Mouse (Mus musculus) large intestine, adult 2 months (tissue): ENCODE measurements around the gene Gramd1b. TPM values are rescaled to one million over a fixed set of nuclear protein-coding genes. Genes with fewer than 3 reads are reported as not detected.

Experiments
- DNase-seq: peaks from one replicate; pipeline ENCODE4 v3.0.0-alpha.2; 2012; ENCODE audit warnings: low read depth, low spot score
- WGBS: fragments of 180-500 bp; shearing (Covaris S2); methylation state at CpG from one replicate; pipeline ENCODE4 v1.1.7; 2018; 5-methylcytosine and 5-hydroxymethylcytosine counted together
- polyA plus RNA-seq: library from polyadenylated mRNA; depleted of rRNA; stranded (reverse); fragments of >200 nt; gene quantifications from 2 replicates; pipeline ENCODE4 v1.2.3, GENCODE M21; 2012; rRNA removed

Gene Gramd1b
- polyA plus RNA-seq, 1 experiment: 26.9 TPM

- DNase-seq: no peak
- WGBS: 78% methylated on average over 6 of the region's 6 CpGs
Observed at GRCm38 (mm10) chr9:40246702-40247101, 284.5 kb downstream of the Gramd1b start.

GRCm38 (mm10) chr9:40245974-40246665, 285.1 kb downstream of the Gramd1b start:
- DNase-seq: no peak
- 74% methylated on average over 7 of the region's 7 CpGs for WGBS

GRCm38 (mm10) chr9:40245466-40245865, 285.7 kb downstream of the Gramd1b start:
- WGBS: 53% methylated on average over 9 of the region's 9 CpGs
- DNase-seq: no peak

Other genes starting within 250 kb of the Gramd1b start
- not detected in 2 replicates for gene Gm21915, start 139.2 kb upstream of the Gramd1b start, polyA plus RNA-seq
- 10.6 and 20.8 TPM in 2 replicates for gene Clmp, start 154.6 kb upstream of the Gramd1b start, polyA plus RNA-seq